Mouse (Mus musculus) gastrocnemius, adult 2 months (tissue): ENCODE data around the gene Zbtb42. TPM values are rescaled to one million over a fixed set of nuclear protein-coding genes. Genes with fewer than 3 reads are reported as not detected.

Source experiments
- DNase-seq: peaks from one replicate; pipeline ENCODE4 v3.0.0; 2022
- H3K27ac ChIP-seq: fragments of 200-600 bp; 2 replicates; pipeline ENCODE4 v1.8.1; 2022; ENCODE audit warnings: mild to moderate bottlenecking
- H3K4me3 ChIP-seq: fragments of 200-600 bp; 2 replicates; pipeline ENCODE4 v1.8.1; 2022; ENCODE audit warnings: mild to moderate bottlenecking, moderate library complexity
- CTCF ChIP-seq: fragments of 200-600 bp; IDR thresholded peaks from 2 replicates; pipeline ENCODE4 v1.8.1; 2022; ENCODE audit warnings: antibody characterized with exemption, mild to moderate bottlenecking, moderate library complexity
- intact Hi-C: fragments of 180-260 bp; cut with DNase I; formaldehyde crosslinking; loops from one replicate; pipeline ENCODE4 v1.15.1; 2025
- microRNA-seq: library from miRNA; unstranded; fragments of <30 nt; microRNA quantifications from one replicate; pipeline ENCODE4 v1.2.0, GENCODE M21; 2021
- total RNA-seq, 2 experiments: library from RNA; stranded (reverse); gene quantifications; 2 replicates each; pipeline ENCODE4 v1.2.3; 2021

The Zbtb42 gene
- total RNA-seq, 2 experiments from 2014 or later, result 0.64 to 0.81 TPM

GRCm38 (mm10) chr12:112724077-112724805 is 45.6 kb downstream of the Zbtb42 start:
- intact Hi-C loops, result no loop called here
- H3K4me3 ChIP-seq, result no peak overlapping the region
- H3K27ac ChIP-seq, result no peak overlapping the region
- TF ChIP-seq CTCF, result peak; percentile 58
- DNase-seq, result peak; percentile 67

DNA sequence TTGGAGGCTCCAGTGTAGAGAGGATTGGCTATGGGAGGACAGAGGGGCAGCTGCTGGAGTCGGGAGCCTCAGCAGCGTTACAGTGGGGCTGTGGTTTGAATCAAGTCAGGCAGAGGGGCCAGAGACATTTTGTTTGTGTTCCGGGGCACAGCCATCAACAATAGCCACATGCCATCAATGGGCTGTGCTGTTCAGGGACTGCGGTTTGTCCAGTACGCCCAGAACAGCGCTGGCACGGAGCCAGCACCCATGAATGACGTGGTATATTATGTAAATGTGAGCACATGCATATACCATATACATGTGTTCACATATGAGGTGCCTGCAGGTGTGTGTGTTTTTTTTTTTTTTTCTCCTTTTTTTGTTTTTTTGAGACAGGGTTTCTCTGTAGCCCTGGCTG is 49.2 kb downstream of the Zbtb42 start:
- intact Hi-C loops, result no loop called here
- Histone ChIP-seq H3K27ac (no peak overlapping the region), H3K4me3 (no peak overlapping the region)
- TF ChIP-seq CTCF, result no peak
- no peak for DNase-seq

- no peak for TF ChIP-seq CTCF
- H3K4me3 ChIP-seq, result no peak overlapping the region
- no peak overlapping the region for H3K27ac ChIP-seq
- intact Hi-C loops, result no loop called here
- peak; percentile 12 for DNase-seq
Measured at GRCm38 (mm10) chr12:112730808-112731207, 52.2 kb downstream of the Zbtb42 start.

Small RNA genes within 50 kb of the gene (microRNA-seq; reads per million reads assigned to microRNA genes)
- gene Mir6939, result not detected

Other genes starting within 250 kb of the Zbtb42 start
- gene A530016L24Rik, start 189.4 kb upstream of the Zbtb42 start, total RNA-seq, result 1 to 10 TPM in 1 of 2 experiments, under 1 TPM in 1; 0.48 to 1.9 TPM
- gene Tmem179, start 162.1 kb upstream of the Zbtb42 start, total RNA-seq, result not detected
- gene Inf2, start 90.0 kb upstream of the Zbtb42 start, total RNA-seq, result 10 to 100 TPM in 1 of 2 experiments, 1 to 10 TPM in 1; 8.2 to 13.0 TPM
- gene Adssl1, start 58.8 kb upstream of the Zbtb42 start, total RNA-seq, result 1,000 to 10,000 TPM; 1,028 to 1,061 TPM
- 10 to 100 TPM; 18.6 to 25.3 TPM for gene Siva1, start 34.1 kb upstream of the Zbtb42 start, total RNA-seq
- gene Akt1, start 3.9 kb upstream of the Zbtb42 start, total RNA-seq, result 10 to 100 TPM; 50.9 to 59.3 TPM
- 10 to 100 TPM in 1 of 2 experiments, 1 to 10 TPM in 1; 9.8 to 13.6 TPM for gene Cep170b, start 41.6 kb downstream of the Zbtb42 start, total RNA-seq
- gene Pld4, start 81.8 kb downstream of the Zbtb42 start, total RNA-seq, result 1 to 10 TPM; 1.7 to 4.0 TPM
- gene Ahnak2, start 123.8 kb downstream of the Zbtb42 start, total RNA-seq, result 1 to 10 TPM; 5.0 to 8.5 TPM
- gene Clba1, start 130.1 kb downstream of the Zbtb42 start, total RNA-seq, result under 1 TPM; 0.20 to 0.36 TPM
- 1 to 10 TPM; 3.0 to 3.1 TPM for gene Cdca4, start 150.6 kb downstream of the Zbtb42 start, total RNA-seq
- gene Gpr132, start 189.4 kb downstream of the Zbtb42 start, total RNA-seq, result under 1 TPM in 1 of 2 experiments, not detected in 1; 0.14 TPM